Mouse (Mus musculus): ENCODE results near the gene Tha1. TPM values are rescaled to one million over a fixed set of nuclear protein-coding genes. Genes with fewer than 3 reads are reported as not detected.
A peak's percentile ranks its signal among the peaks of the same experiment; 100 is the strongest.

The Tha1 gene
- polyA plus RNA-seq, 1 experiment, result 27.7 TPM

DNA sequence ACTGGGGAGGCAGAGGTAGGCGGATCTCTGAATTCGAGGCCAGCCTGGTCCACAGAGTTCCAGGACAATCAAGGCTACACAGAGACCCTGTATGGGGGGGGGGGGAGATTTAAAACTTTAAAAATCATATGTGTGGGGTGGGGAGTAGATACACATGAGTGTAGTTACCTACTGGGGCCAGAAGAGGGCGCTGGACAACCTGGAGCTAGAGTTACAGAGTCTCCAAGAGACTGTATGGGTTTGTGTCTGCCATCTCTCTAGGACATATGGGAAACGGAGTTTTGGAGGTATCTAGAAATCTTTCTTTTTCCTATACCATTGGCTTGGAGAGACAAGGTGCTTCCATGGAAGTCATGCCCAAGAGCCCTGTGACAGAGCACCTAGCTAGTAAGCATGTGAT lies 1.1 kb upstream of the Tha1 start:
- WGBS, result 62% methylated on average over 4 of the region's 4 CpGs
- TF ChIP-seq POLR2A (IDR thresholded peaks at IDR 0.05; ENCODE audit: low read depth, low read length), result no peak
- TF ChIP-seq CTCF (IDR thresholded peaks at IDR 0.05; ENCODE audit: extremely low read depth, insufficient read length, insufficient replicate concordance, low read depth, low read length), result no peak
- H3K4me1 ChIP-seq (ENCODE audit: control insufficient read depth, insufficient read depth, insufficient read length, low read length), result peaks cover 31% of the 10 kb centered on the region

DNA sequence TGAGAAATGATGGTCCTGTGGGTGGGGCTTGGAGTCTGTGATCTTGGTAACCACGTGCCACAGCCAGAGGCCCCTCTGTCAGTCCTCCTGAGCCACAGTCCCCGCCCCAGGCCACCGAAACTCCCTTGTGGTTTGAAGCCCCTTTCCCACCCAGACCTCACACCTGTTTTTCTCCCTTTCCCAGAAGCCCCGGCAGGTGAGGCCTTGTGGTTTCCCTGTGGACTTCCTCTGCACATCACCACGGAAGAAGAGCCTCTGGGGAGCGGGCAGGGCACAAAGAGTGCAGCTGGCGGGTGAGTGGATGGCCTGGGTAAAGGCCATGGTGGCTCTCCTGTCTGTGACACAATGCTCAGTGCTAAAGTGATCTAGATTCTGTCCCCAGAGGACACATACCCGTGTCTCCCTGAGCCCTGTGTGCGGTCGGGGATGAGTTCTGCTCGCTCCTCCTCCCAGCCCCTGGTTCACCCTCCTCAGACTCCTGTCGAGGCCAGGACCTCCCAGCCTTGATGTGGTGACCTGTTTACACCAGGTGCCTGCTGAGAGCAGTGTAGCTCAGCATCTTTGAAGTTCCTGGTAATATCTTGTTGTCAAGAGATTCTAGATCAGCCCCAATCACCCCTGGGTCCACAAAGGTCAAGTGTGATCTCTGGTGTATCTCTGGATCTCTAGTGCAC lies 1.2 kb downstream of the Tha1 start:
- Histone ChIP-seq H3K36me3 (ENCODE audit: control insufficient read depth, insufficient read depth, low read length) (peaks cover 1% of the 10 kb centered on the region; the same call in 1 of the 2 replicates), H3K4me1 (ENCODE audit: control insufficient read depth, insufficient read depth, insufficient read length, low read length) (peaks cover 12% of the 10 kb centered on the region), H3K4me3 (ENCODE audit: low read depth, low read length) (peak overlapping the region; percentile 97), H3K27ac (ENCODE audit: insufficient read depth, low read depth, low read length) (peak overlapping the region; percentile 53), H3K27me3 (ENCODE audit: control insufficient read depth, insufficient read depth, low read length) (no peaks in the 10 kb centered on the region)
- TF ChIP-seq POLR2A (IDR thresholded peaks at IDR 0.05; ENCODE audit: low read depth, low read length) (no peak), CTCF (IDR thresholded peaks at IDR 0.05; ENCODE audit: extremely low read depth, insufficient read length, insufficient replicate concordance, low read depth, low read length) (no peak)
- 61% methylated on average over 12 of the region's 12 CpGs for WGBS

More for the DNA sequence above, 1.1 kb upstream of the Tha1 start:
- no peaks in the 10 kb centered on the region for H3K27me3 ChIP-seq (ENCODE audit: control insufficient read depth, insufficient read depth, low read length)
- no peaks in the 10 kb centered on the region for H3K36me3 ChIP-seq (ENCODE audit: control insufficient read depth, insufficient read depth, low read length)
- H3K4me3 ChIP-seq (ENCODE audit: low read depth, low read length), result no peak overlapping the region
- no peak overlapping the region for H3K27ac ChIP-seq (ENCODE audit: insufficient read depth, low read depth, low read length)

DNA sequence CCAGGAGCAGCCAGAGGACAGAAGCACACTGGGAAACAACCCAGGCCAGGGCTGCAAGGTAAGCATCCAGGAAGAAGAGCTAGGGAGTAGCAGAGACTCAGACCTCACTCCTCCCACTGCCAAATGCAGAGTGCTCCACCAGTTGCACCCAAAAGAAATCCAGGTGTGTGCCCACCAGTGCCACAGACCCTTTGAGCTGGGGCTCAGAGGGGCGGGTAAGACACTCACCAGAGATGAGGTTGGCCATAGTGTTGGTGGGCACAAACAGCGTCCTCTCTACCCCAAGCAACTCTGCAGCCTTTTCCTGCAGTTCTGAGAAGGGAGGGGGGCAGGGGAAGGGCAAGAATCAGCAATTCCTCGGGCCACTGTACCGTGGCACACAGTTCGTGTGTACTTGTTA lies 1.9 kb downstream of the Tha1 start:
- Histone ChIP-seq H3K36me3 (ENCODE audit: control insufficient read depth, insufficient read depth, low read length) (peaks cover 1% of the 10 kb centered on the region; the same call in 1 of the 2 replicates), H3K27me3 (ENCODE audit: control insufficient read depth, insufficient read depth, low read length) (no peaks in the 10 kb centered on the region), H3K4me3 (ENCODE audit: low read depth, low read length) (no peak overlapping the region), H3K27ac (ENCODE audit: insufficient read depth, low read depth, low read length) (no peak overlapping the region), H3K4me1 (ENCODE audit: control insufficient read depth, insufficient read depth, insufficient read length, low read length) (peaks cover 11% of the 10 kb centered on the region)
- 82% methylated on average over 5 of the region's 5 CpGs for whole genome bisulfite sequencing
- no peak for TF ChIP-seq POLR2A (IDR thresholded peaks at IDR 0.05; ENCODE audit: low read depth, low read length)
- no peak for TF ChIP-seq CTCF (IDR thresholded peaks at IDR 0.05; ENCODE audit: extremely low read depth, insufficient read length, insufficient replicate concordance, low read depth, low read length)

DNA sequence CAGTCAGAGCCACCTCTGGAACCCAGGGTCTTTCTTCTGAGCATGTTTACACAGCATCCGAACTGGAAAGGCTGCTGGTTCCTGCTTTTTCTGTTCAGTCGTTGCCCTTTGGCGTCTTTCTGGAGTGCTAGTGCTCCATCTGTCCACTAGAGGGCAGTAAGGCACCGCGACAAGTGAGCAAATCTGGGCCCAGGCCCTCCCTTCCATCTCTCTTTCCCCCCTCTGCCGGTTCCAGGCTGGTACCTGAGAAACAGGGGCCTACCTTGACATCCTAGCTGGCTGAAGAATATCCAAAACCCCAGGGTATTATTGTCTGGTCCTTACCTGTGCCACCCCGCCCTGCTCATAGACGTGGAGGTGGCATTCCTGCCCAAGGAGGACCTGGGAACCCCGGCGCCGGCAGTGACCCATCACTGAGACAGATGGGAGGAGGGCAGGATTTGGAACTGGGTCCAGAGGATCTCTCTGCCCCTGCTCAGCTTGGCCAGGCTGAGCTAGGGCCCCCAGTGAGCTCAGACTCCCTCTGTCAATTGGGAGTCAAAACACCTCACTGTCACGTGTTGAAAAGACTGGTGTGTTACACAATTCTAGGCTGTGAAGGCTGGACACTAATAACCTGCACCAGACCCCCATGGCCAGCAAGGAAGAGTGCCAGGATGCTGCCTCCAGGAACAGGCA lies 2.5 kb downstream of the Tha1 start:
- Histone ChIP-seq H3K36me3 (ENCODE audit: control insufficient read depth, insufficient read depth, low read length) (peaks cover 1% of the 10 kb centered on the region; the same call in 1 of the 2 replicates), H3K27me3 (ENCODE audit: control insufficient read depth, insufficient read depth, low read length) (no peaks in the 10 kb centered on the region), H3K4me3 (ENCODE audit: low read depth, low read length) (no peak overlapping the region), H3K4me1 (ENCODE audit: control insufficient read depth, insufficient read depth, insufficient read length, low read length) (peaks cover 13% of the 10 kb centered on the region), H3K27ac (ENCODE audit: insufficient read depth, low read depth, low read length) (no peak overlapping the region)
- no peak for TF ChIP-seq POLR2A (IDR thresholded peaks at IDR 0.05; ENCODE audit: low read depth, low read length)
- TF ChIP-seq CTCF (IDR thresholded peaks at IDR 0.05; ENCODE audit: extremely low read depth, insufficient read length, insufficient replicate concordance, low read depth, low read length), result peak; percentile 99
- WGBS, result 41% methylated on average over 12 of the region's 12 CpGs

DNA sequence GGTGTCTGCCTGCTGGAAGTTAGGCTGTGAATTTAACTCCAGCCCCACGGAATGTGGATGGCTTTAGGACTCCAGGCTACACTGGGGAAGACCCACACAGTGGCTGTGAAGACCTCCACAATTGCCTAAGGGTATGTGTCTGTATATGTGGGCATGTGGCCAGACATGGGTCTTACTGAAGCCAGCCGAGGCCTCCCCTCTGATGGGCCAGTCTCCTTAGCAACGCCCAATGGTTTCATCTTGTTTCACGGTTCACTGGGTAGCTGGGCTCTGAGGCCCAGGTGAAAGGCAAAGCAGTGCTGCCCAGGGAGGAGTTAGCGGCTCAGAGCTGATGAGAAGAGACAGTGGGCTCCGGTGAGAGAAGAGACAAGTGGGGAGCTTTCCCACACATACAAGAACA lies 7.3 kb downstream of the Tha1 start:
- H3K27ac ChIP-seq (ENCODE audit: insufficient read depth, low read depth, low read length), result no peak overlapping the region
- peaks cover 1% of the 10 kb centered on the region; the same call in 1 of the 2 replicates for H3K36me3 ChIP-seq (ENCODE audit: control insufficient read depth, insufficient read depth, low read length)
- no peak overlapping the region for H3K4me3 ChIP-seq (ENCODE audit: low read depth, low read length)
- no peak for TF ChIP-seq POLR2A (IDR thresholded peaks at IDR 0.05; ENCODE audit: low read depth, low read length)
- H3K27me3 ChIP-seq (ENCODE audit: control insufficient read depth, insufficient read depth, low read length), result no peaks in the 10 kb centered on the region
- WGBS, result 67% methylated on average over 6 of the region's 6 CpGs
- H3K4me1 ChIP-seq (ENCODE audit: control insufficient read depth, insufficient read depth, insufficient read length, low read length), result peaks cover 37% of the 10 kb centered on the region

DNA sequence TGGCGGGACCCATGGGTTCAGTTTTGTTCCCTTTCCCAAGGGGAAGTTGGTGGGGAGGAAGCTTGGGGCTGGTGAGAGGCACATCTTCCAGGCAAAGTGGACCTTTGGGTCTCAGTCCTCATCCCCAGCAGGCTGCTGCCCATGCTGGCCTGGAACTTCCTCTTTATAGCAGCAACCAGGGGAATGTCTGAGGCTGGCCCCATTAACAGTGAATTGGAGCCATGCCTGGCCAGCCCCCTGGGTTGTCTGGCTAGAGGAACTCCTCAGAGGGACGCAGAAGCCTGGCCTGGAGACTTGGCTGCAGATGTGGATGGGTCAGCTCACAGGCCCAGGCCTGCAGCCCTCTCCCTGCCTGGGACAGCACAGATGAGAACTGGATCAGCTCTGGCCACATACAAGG lies 8.5 kb downstream of the Tha1 start:
- 57% methylated on average over 2 of the region's 2 CpGs for WGBS
- TF ChIP-seq POLR2A (IDR thresholded peaks at IDR 0.05; ENCODE audit: low read depth, low read length), result no peak
- no peak for TF ChIP-seq CTCF (IDR thresholded peaks at IDR 0.05; ENCODE audit: extremely low read depth, insufficient read length, insufficient replicate concordance, low read depth, low read length)
- Histone ChIP-seq H3K27ac (ENCODE audit: insufficient read depth, low read depth, low read length) (no peak overlapping the region), H3K27me3 (ENCODE audit: control insufficient read depth, insufficient read depth, low read length) (no peaks in the 10 kb centered on the region), H3K36me3 (ENCODE audit: control insufficient read depth, insufficient read depth, low read length) (peaks cover 1% of the 10 kb centered on the region; the same call in 1 of the 2 replicates), H3K4me1 (ENCODE audit: control insufficient read depth, insufficient read depth, insufficient read length, low read length) (peaks cover 38% of the 10 kb centered on the region), H3K4me3 (ENCODE audit: low read depth, low read length) (no peak overlapping the region)

DNA sequence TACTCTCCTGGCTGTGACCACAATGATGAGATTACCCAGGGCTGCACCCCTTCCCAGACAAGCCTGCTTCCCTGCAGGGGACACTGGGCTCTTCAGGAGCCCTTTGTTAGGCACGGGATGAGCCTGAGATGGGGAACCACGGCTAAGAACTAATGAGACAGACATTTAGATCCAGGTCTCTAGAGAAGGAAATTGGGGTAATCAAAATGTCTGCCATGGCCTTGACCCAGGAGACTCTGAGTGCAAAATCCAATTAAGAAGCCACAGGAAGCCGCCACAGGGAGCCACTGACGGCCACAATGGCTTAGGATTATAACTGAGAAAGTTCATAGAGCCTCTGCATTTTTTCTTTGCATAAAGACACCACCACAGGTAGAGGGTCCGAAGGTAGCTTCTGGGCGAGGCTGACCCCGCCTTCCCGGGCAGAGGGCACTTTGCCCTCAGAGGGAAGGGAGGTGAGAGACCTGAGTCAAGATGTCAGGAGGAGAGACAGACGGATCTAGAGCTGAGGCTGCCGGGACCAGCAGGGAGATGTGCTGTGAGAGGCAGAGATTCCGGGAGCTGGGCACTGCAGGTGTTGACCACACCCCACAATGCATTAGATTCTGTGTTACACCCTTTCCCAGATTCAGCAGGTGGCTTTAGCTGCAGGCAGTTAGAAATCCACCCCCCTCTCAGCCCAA lies 10.0 kb downstream of the Tha1 start:
- 26% methylated on average over 11 of the region's 11 CpGs for WGBS
- no peak for TF ChIP-seq CTCF (IDR thresholded peaks at IDR 0.05; ENCODE audit: extremely low read depth, insufficient read length, insufficient replicate concordance, low read depth, low read length)
- peak; percentile 71; the same call in 1 of the 2 replicates for TF ChIP-seq POLR2A (IDR thresholded peaks at IDR 0.05; ENCODE audit: low read depth, low read length)
- Histone ChIP-seq H3K4me1 (ENCODE audit: control insufficient read depth, insufficient read depth, insufficient read length, low read length) (peaks cover 38% of the 10 kb centered on the region), H3K4me3 (ENCODE audit: low read depth, low read length) (peak overlapping the region; percentile 51), H3K36me3 (ENCODE audit: control insufficient read depth, insufficient read depth, low read length) (peaks cover 1% of the 10 kb centered on the region; the same call in 1 of the 2 replicates), H3K27me3 (ENCODE audit: control insufficient read depth, insufficient read depth, low read length) (no peaks in the 10 kb centered on the region), H3K27ac (ENCODE audit: insufficient read depth, low read depth, low read length) (peak overlapping the region; percentile 97)

Measured in small intestine, adult 2 months (tissue).